11 mouse cellular contexts compared by ENCODE assay signal in genomic region chr7:65930478-65930877, GRCm38 (mm10).
DNase-seq lines count a peak whose midpoint lies in the region; ATAC-seq and TF ChIP-seq lines count a peak whose summit lies in the region.
"Had no signal": no experiment of that assay in that cellular context is flagged by ENCODE, and none has a peak within 500 bp of the region (broad histone marks: within the 10 kb centered on the region; RNA-seq: fewer than 3 reads in every experiment).

No protein-coding gene starts in this region.

- no peaks in the 10 kb centered on the region for H3K36me3 ChIP-seq in heart, embryonic 14.5 days (ENCODE audit: control insufficient read depth, insufficient read depth, low read length)
- no peaks in the 10 kb centered on the region for H3K36me3 ChIP-seq in stomach, embryonic 15.5 days
- no peaks in the 10 kb centered on the region for H3K36me3 ChIP-seq in stomach, postnatal 0 days (ENCODE audit: control insufficient read depth, insufficient read depth, low read length)

- TF ChIP-seq CTCF in stomach, postnatal 0 days (IDR thresholded peaks at IDR 0.05; ENCODE audit: low read depth), result no peak

- DNase-seq in heart, postnatal 25 days (ENCODE audit: low spot score), result no peak
- DNase-seq in stomach, postnatal 0 days (ENCODE audit: low spot score), result no peak
- DNase-seq in kidney, postnatal 36 days, result peak; percentile 38 to 52
- DNase-seq in urinary bladder, postnatal 4 days (ENCODE audit: low spot score in 2 of 2), result no peak
- no peak for DNase-seq in ovary, postnatal 36 days (ENCODE audit: low spot score)
- DNase-seq in adrenal gland, adult 2 months, result no peak
- DNase-seq: adrenal gland, postnatal 14 days; cerebellum, adult 11-12 months had no signal

- peak; percentile 65; the same call in 1 of the 2 replicates for ATAC-seq in heart, embryonic 14.5 days (ENCODE audit: insufficient number of reproducible peaks, insufficient read depth, low FRiP score, low read depth)
- ATAC-seq in stomach, embryonic 15.5 days (ENCODE audit: insufficient read depth, low FRiP score, low read depth), result peak; percentile 51; the same call in 1 of the 2 replicates
- ATAC-seq in stomach, postnatal 0 days (ENCODE audit: low FRiP score, low TSS enrichment), result no peak
- ATAC-seq: forebrain, embryonic 16.5 days had no signal

- 32% methylated on average over 11 of the region's 11 CpGs for WGBS in heart, embryonic 14.5 days
- WGBS in stomach, embryonic 15.5 days, result 59% methylated on average over 11 of the region's 11 CpGs
- WGBS in stomach, postnatal 0 days, result 60% methylated on average over 11 of the region's 11 CpGs

- H3K27me3 ChIP-seq in heart, embryonic 14.5 days (ENCODE audit: control insufficient read depth, insufficient read depth, low read length), result no peaks in the 10 kb centered on the region; the same call in 1 of the 2 replicates
- H3K27me3 ChIP-seq in stomach, embryonic 15.5 days (replicated peaks), result no peaks in the 10 kb centered on the region
- no peaks in the 10 kb centered on the region for H3K27me3 ChIP-seq in stomach, postnatal 0 days (ENCODE audit: control insufficient read depth, insufficient read depth, low read length)

- no peak for TF ChIP-seq EP300 in stomach, postnatal 0 days (optimal IDR thresholded peaks at IDR 0.05)

- peak overlapping the region; percentile 14; the same call in 1 of the 2 replicates for H3K9ac ChIP-seq in heart, embryonic 14.5 days (ENCODE audit: low read length)
- no peak overlapping the region for H3K9ac ChIP-seq in stomach, embryonic 15.5 days
- no peak overlapping the region for H3K9ac ChIP-seq in stomach, postnatal 0 days (ENCODE audit: low read length)

- H3K4me3 ChIP-seq in heart, embryonic 14.5 days (ENCODE audit: control insufficient read depth in 1 of 2, insufficient read depth in 1 of 2, low read depth in 1 of 2, low read length in 2 of 2), result no peak overlapping the region
- H3K4me3 ChIP-seq in stomach, embryonic 15.5 days (replicated peaks), result no peak overlapping the region
- H3K4me3 ChIP-seq in stomach, postnatal 0 days (ENCODE audit: low read depth, low read length), result no peak overlapping the region

- intact Hi-C loops in heart, postnatal 25 days (cut with DNase I), result loop anchor here (5.0 to 10.0 kb wide), 2 partner anchors 158 to 226 kb away; no protein-coding TSS in a partner anchor

- peaks cover 12 to 16% of the 10 kb centered on the region in 2 experiments for H3K4me1 ChIP-seq in heart, embryonic 14.5 days (ENCODE audit: control insufficient read depth in 2 of 2, insufficient read depth in 2 of 2, low read length in 2 of 2)
- H3K4me1 ChIP-seq in stomach, embryonic 15.5 days, result no peaks in the 10 kb centered on the region
- H3K4me1 ChIP-seq in stomach, postnatal 0 days (replicated peaks; ENCODE audit: control insufficient read depth, insufficient read depth), result no peaks in the 10 kb centered on the region

- H3K9me3 ChIP-seq in heart, embryonic 14.5 days (ENCODE audit: control insufficient read depth, low read length), result no peaks in the 10 kb centered on the region
- H3K9me3 ChIP-seq in stomach, embryonic 15.5 days, result no peaks in the 10 kb centered on the region
- H3K9me3 ChIP-seq in stomach, postnatal 0 days (ENCODE audit: control insufficient read depth, low read length), result no peaks in the 10 kb centered on the region

- no peak overlapping the region; a peak in 1 of 4 replicates for H3K27ac ChIP-seq in heart, embryonic 14.5 days (replicated peaks in 1 of 2; ENCODE audit: control insufficient read depth in 1 of 2, insufficient read depth in 1 of 2, low read depth in 2 of 2, low read length in 2 of 2)
- H3K27ac ChIP-seq in stomach, embryonic 15.5 days, result no peak overlapping the region
- H3K27ac ChIP-seq in stomach, postnatal 0 days (replicated peaks), result no peak overlapping the region

- peak overlapping the region; percentile 14; the same call in 1 of the 2 replicates for H3K4me2 ChIP-seq in heart, embryonic 14.5 days (ENCODE audit: low read length)
- no peak overlapping the region for H3K4me2 ChIP-seq in stomach, embryonic 15.5 days
- no peak overlapping the region for H3K4me2 ChIP-seq in stomach, postnatal 0 days (replicated peaks; ENCODE audit: low read depth)

Comparison
In these comparisons a context has a peak if more than half of its experiments do, and no peak if none do; other contexts are left out.
1. DNase-seq: peak in kidney, postnatal 36 days (2 of 2); none in heart, postnatal 25 days (single experiment), stomach, postnatal 0 days (single experiment), urinary bladder, postnatal 4 days (0 of 2), ovary, postnatal 36 days (single experiment) and adrenal gland, adult 2 months (single experiment).